Mouse (Mus musculus): ENCODE results near the gene Gm49721.
"Not testable (repeated sequence)": the region's sequence is repeated elsewhere in the genome, so short reads cannot be mapped to it uniquely, and the experiment has no call there.

Gene Gm49721

DNA sequence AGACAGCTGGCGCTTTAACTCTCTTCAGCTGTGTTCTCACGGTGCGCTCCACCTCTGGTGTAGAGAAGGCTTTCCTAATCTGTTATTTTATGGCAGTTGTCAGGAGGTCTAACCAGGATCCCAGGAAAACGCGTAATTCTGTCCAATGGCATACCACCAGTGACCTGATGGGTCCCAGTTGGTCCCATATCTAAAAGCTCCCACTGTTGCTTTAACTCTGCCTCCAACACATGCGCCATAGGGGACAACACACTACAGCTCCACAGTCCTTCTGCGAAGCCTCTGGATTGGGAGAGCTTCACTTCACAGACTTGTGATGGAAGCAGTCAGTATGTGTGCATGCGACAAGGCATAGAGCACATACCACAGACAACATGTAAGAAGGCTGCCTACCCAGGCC lies 1.4 kb downstream of the Gm49721 start:
- in situ Hi-C loops (cut with MseI, MboI) = not testable (repeated sequence)

DNA sequence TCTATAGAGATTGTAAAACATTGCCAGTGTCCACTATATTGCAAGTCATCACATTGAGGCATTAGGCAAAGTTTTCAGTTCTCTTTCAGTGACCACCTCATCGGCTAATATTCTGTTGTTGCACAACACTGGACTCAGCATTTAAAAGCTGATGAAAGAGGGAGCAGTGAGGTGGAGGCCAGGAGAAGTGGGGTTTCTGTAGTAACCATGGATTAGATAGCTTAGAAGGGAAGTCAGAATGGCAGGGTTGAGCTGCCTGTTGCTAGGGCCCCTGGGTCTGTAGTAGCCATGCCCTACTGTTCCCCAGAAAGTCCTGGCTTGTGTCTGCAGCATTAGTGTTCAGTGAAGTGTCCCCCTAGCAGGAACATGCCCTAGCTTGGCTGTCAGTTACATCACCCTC lies 7.4 kb downstream of the Gm49721 start:
- in situ Hi-C loops (cut with MseI, MboI) = not testable (repeated sequence)

DNA sequence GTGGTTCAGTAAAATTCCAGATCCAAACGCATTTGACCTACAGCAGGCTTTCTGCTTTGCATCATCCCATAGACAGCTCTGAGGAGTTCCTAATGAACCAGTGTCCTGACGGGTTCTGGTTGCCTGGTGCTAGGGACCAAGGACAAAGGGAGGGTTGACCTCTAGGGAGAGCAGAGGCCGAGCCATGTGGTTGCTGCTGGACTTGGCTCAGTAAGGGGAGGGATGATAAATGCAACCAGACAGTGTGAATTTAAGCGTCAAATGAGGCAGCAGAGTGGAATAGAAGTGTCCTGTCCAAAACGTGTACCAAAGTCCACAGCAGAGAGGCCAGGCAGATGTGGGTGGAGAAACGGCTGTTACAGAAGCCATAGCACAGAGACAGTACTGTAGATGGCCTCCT lies 16.8 kb downstream of the Gm49721 start:
- in situ Hi-C loops (cut with MseI, MboI) = not testable (repeated sequence)

DNA sequence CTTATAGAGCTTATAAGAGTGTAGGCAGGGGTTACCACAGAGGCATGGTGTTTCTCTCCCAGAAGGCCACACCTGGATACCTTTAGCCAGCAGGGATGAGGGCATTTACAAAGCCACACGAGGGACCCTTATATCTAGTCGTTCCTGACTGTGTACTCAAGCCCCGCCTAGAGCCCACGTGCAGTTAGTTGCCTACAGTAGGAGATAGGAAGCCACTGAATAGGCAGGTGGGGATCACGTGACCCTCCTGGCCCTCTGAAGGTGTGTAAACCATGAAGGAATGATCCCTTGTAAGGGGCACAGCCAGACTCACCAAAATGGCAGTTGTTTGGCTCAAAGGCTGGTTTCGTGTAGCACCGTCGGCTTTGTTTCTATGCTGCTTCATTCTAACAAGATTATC lies 18.1 kb downstream of the Gm49721 start:
- in situ Hi-C loops (cut with MseI, MboI) = not testable (repeated sequence)

DNA sequence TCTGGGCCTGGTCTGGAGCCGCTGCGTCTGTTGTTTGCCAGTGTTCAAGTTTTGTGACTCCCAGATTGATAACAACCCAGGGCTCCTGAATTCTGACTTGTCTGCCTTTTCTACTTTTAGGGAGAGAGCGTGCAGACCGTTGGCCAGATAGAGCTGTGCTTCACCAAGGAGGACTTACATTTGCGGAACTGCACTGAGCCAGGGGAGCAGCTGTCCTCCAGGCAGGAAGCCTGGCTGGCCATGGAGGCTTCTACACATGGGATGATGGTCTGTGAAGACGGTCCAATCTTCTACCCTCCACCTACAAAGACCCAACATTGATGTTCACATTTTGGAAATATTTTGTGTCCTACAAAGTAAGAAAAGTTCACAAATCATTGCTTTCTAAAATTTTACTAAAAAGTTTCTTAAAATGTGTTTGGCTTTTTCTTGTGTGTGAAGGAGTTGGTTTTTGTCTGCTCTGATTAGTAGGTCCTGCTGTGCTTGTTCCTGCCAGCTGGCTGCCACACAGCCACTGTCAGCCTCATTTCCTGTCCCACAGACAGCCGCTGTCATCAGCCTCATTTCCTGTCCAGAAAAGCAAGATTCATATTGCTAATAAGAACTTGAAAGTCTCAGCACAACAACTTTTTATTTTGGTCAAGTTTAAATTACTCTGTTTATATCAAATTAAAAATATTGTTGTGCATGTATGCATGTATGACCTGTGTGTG lies 19.2 kb downstream of the Gm49721 start:
- in situ Hi-C loops (cut with MseI, MboI) = not testable (repeated sequence)

DNA sequence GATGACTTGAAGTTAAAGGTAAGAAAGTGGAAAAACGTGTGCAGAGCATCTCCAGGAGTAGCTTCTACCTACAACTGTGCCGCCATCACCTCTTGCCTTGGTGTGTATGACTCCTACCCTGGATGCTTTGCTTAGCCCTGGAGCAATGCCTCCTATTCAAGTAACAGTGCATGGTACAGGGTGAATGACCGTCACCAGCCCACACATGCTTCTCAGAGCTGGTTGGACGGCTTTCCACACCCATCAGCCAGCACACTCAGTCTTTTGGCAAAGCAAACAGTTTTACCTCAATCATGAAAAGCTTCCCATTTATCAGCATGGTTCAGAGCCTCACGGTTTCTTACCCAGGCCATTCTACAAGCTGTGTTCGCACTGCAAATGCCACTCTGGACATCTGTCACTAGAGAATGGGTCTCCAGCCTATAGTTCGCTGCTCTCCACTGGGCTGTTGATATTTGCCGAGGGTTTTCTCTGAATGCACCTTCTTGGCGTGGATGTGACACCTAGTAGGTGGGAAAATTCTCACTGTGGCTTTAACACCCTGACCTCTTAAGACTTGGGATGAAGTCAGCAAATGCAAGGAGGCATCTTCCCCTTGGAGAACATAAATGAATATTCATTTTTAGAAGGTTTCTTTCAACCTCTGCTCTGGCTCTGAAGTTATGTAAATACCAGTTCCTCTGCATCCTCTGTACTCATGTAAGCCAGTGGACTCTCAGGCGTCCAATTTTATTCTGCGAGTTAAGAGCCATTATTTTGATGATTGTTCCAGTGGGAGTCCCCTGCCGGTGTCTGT lies 23.3 kb downstream of the Gm49721 start:
- in situ Hi-C loops (cut with MseI, MboI) = not testable (repeated sequence)

DNA sequence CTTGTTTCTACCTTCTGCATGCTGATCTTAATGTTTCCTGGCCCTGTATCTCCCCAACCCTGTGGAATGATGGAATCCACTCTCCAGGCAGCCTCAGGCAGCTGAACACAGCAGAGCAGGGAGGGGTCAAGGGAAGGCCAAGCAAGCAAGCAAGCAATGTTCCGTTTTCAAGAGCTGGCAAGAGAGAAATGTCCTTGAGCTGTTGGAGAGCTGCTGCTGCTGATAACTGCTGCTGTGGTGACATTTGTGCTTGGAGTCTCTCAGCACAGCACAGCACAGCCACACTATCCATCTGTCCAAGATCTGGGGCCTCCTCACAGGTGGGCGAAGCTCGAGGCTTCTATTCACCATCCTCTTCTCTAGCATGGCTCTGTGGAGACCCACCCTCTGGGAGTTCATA lies 24.7 kb downstream of the Gm49721 start:
- in situ Hi-C loops (cut with MseI, MboI) = not testable (repeated sequence)

DNA sequence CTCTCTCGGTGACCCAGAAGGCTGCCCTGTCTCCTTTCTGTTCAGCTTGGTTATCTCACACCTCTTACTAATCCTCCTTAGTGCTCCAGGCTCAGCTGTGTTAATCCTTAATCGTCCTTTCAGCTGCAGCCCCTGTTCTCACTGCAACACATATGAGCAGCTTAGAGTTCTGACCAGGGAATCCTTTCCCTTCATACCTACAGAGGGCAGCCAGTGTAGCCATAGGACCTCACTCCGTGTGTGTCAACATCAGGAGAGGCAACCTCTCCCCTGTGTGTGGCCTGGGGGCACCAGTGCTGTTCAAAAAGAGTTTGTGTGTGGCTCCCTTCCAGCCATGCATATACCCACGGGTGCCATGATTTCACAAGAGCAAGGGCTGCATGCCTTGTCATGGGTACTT lies 26.9 kb downstream of the Gm49721 start:
- in situ Hi-C loops (cut with MseI, MboI) = not testable (repeated sequence)

DNA sequence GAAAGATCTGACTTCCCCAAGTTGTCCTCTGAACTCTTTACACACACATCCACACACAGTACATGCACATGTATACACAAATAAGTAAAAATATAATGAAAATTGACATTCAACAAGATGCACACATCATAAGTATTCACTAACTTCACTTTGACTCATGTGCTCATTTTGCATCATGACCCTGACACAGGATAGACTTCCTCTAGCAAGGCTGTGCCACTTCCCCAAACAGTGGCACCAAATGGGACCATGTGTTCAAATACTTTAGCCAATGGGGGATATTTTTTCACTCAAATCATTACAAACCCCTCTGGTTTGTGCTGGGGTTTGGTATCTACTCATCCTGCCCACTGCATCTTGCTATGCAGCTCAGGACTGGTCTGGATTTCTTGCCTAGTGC lies 30.2 kb downstream of the Gm49721 start:
- in situ Hi-C loops (cut with MseI, MboI) = not testable (repeated sequence)

DNA sequence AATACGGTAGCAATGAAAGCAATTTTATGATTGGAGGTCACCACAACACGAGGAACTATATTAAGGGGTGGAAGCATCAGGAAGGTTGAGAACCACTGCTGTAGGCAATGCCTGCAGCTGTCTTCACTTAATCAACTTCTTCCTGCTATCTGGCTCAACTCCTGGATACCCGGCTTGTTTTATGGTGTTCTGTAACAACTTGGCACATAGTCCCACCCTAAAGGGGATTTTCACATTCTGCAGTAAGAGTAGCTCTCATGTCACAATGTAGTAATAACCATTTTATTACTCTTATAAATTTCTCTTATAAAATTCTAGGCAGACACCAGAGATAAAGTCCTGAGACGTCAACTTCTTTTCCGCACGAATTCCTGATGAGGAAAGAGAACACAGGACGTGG lies 30.7 kb downstream of the Gm49721 start:
- in situ Hi-C loops (cut with MseI, MboI) = not testable (repeated sequence)

DNA sequence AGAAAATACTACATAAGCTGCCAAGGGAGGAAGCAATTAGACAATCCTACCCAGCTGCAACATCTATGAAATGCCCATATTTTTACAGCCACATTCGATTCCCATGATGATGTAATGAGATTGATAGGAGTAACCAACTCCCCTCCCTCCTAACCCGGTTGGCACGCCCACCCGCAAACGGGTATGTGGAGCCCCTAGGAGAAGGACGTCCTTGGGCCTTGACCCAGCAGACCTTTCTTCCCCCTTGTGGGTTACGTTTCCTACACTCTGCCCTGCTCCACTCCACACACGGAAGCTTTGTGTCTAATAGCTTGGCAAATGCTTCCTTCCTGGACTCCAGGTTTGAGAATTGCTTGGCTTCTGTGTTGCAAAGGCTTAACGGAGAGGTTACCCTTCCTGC lies 31.2 kb downstream of the Gm49721 start:
- in situ Hi-C loops (cut with MseI, MboI) = not testable (repeated sequence)

DNA sequence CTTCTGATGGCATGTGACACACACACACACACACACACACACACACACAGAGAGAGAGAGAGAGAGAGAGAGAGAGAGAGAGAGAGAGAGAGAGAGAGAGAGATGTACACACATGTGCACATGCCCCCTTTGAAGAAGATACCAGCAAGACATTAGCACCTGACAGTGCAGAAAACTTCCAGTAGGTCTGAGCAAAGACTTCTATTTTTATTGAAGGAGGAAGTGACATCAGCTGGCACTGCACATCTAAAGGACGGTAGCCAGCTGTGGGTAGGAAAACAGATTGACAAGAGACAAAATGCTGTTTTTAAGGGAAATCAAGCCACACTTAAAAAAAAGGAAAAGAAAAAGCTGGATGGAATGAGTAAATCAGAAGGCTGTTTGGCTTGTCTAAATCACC lies 35.5 kb downstream of the Gm49721 start:
- in situ Hi-C loops (cut with MseI, MboI) = not testable (repeated sequence)

DNA sequence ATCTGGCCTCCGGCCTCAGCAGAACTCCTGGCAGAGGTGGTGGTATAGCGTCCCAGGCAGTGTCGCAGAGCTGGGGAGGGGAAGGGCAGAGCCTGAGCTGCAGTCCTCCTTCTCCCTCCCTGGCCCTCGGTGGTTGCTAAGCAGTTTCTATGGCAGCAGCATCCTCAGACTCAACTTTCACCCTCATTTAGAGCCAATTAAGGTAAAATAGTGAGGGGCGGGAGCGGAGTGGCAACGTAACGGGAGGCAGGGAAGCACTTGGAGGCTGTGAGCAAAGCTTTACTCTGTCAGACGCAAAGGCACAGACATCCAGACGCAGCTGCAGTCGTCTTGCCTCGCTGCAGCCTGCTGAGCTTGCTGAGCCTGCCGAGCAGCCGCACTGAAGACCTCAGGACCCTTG lies 46.6 kb downstream of the Gm49721 start, which contains the start of gene Gm1604a:
Gm1604a (plus strand) TSS at position 312 of the 400 bp plus-strand sequence.
- in situ Hi-C loops (cut with MseI, MboI) = not testable (repeated sequence)

DNA sequence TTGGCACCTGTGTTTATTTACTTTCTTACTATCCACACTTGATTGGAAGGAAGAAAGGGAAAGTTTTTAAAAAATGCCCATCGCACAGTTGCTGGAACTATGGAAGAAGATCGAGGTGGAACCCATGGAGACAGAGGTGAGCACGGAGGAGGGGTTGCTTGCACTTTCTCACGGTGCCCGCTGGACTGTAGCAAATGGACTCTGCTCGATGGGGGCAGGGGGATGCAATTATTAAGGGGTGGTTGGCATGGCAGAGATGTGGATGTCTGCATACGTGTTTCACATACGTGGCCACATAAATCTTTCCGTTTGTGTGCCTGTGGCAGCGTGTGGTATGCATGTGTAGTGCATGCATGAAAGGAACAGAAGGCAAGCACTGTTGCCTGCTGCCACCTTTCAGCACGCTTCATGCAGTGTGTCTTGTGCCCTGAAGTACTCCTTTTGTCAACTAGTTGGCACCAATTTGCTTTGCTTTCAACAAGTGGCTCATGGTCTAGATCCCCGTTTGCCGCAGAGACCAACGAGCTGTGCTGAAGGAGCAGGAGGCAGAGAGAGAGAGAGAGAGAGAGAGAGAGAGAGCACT lies 47.2 kb downstream of the Gm49721 start:
- in situ Hi-C loops (cut with MseI, MboI) = not testable (repeated sequence)

DNA sequence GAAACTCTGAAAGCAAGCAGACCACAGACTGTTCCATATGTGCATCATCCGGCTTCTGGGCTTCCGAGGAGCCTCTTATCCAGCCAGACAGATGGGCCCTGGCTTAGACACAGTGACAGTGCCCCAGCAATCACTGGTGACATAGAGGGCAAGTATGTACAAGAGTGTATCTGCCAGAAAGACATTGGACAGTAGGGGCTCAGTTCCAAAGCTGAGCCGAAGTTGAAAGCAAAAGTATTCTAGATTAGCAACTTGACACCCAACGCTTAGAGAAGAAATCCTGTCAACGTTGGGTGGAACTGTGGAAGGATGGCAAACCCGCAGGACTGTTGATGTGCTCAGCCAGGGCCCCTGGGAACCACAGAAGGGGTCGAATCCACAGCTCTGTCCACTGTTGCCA lies 51.5 kb downstream of the Gm49721 start:
- in situ Hi-C loops (cut with MseI, MboI) = not testable (repeated sequence)

DNA sequence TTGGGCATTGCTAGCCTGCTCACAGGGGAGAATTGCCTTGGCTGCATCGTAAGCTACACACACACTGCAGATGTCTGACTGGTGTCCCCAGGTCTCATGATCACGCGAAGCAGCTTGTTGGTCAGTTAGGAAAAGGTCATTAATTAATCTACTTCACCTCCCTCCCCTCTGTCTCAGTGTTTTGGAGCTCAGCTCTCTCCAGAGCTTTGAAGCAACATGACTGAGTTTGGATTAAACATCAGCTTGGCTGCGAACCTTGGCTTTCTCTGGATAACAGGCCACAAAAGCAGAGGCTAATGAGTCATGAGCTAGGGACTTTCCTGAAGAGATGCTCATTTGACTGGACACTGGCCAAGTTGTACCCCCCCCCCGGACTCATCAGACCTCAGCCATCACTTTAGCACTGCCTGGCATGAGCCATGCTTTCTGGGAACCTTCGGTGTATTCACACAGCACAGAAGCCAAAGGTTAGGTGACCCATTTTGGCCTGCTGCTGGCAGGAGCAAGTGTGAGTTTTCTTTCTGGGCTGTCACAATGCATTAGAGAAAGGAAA lies 52.0 kb downstream of the Gm49721 start:
- in situ Hi-C loops (cut with MseI, MboI) = not testable (repeated sequence)

DNA sequence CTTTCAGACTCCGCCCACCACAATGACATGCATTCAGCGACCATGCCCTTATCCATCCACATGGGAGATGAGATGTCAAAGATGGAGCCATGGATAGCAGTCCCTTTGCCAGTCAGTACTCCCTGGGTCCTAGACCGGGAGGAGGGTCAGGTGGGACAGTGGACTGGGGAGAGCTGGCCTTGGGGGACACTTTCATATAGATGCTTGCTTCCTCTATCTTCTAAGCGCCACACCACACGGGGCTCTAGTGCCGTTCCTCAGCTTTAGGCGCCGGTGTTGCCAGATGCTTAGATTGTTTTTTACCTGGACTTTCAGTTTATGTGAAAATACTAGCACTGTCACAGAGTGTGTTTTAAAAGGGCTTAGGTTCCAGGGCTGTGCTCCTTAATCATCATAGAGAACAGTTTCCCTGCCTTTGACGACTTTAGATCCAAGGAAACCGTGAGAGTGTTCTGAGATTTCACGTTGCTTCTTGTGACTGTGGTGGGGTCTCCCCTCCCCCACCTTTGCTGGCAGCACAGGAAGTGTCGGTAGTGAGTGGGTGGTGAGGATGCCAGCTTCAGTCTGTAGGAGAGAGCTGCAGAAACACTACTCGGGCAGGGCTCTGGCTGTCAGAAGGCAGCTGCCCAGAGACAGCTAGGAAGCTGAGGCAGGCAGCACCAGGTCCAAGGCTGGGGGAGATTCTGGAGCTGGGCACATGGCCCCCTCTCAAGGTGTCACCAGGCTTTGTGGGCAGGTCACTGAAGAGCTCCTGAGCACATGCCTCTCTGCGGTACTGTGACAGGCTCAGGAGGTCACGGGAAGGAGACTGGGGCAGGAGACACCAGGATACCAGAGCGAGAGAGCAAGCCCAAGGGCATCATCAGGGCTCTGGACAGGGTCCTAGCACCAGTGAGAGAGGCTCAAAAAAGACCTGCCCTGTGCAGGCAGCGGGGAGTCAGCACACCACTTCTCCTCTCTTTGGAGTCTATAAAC lies 54.8 kb downstream of the Gm49721 start:
- in situ Hi-C loops (cut with MseI, MboI) = not testable (repeated sequence)

DNA sequence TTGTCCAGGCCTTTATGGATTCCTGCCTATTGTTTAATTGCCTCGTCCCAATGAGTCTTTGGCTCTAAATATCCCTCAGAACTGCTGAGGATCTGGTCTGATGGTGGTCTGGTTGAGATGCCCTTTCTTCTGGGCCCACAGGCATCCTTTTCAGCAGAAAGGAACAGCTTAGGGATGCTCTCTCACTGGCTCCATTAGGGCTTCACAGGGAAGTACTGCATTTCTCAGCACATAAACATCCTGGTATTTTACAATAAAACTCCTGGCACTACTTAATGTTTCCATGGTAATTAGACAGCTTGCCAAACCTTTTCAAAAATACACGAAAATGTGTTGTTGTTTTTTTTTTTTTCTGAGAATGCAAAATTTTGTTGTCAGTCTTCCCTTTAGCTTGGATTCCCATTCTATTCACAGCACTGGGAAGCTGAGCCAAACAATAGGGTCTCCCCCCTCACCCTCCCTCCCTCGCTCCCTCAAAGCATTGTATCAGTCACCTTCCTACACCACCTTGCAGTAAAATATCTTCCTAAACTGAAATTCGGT lies 90.4 kb downstream of the Gm49721 start:
- in situ Hi-C loops (cut with MseI, MboI) = not testable (repeated sequence)

DNA sequence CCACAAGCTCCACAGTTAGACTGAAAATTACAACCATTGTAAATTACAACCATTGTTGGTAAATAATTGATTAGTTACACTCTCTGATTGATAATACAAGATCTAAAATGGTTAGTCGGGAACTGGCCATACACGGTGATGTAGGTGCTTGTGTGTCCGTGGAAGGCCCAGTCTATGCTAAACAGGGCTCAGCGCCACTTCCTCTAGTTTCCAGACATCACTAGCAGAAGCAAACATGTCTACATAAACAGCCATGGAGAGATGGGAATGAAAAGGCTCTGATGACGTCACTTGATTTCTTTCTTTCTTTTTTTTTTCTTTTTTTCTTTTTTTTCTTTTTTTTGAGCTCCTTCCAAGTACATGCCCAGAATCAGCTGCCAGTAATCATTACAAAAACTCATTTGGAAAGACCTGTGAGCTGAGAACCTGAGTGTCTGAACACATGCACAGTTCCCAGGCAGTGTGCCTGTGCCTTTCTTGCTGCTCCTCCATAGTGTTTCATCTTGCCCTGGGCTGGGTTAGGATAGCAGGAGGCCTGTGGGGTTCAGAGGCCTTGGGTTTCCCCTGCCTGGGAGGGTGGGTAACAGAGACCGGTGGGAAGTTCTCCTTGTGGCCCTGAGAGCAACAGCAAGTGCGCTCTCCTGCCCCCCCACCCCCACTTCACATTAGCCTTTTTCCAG lies 91.0 kb downstream of the Gm49721 start:
- in situ Hi-C loops (cut with MseI, MboI) = not testable (repeated sequence)

DNA sequence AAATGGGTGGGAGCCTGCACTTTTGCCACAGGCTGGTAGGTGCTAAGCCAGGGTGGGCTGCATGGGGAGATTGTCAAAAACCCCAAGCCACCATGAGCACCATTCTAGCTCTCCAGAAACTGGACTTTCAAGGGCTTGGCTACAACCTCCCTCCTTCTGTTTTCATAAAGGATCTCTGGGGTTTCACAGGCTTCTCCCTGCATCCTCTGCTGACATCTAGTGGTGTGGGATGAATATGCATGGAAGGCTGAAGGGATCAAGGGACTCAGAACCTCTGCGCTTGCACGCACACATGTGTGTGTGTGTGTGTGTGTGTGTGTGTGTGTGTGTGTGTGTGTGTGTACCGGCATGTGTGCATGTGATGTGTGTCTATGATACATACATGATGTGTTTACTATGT lies 95.8 kb downstream of the Gm49721 start:
- in situ Hi-C loops (cut with MseI, MboI) = not testable (repeated sequence)

Measured in mouse trophoblast stem cell (cell line).